Mouse (Mus musculus): ENCODE results near the gene Klhl12. TPM values are rescaled to one million over a fixed set of nuclear protein-coding genes. Genes with fewer than 3 reads are reported as not detected.
"Not testable (repeated sequence)": the region's sequence is repeated elsewhere in the genome, so short reads cannot be mapped to it uniquely, and the experiment has no call there.

The Klhl12 gene
- polyA plus RNA-seq, 1 experiment from 2014 or later = 29.3 TPM

GRCm38 (mm10) chr1:134423911-134424310, 31.4 kb upstream of the Klhl12 start:
- WGBS = 53% methylated on average over 10 of the region's 10 CpGs
- H3K9ac ChIP-seq = no peak overlapping the region
- no peak overlapping the region for H3K27ac ChIP-seq
- no peak for ATAC-seq (ENCODE audit: borderline replicate concordance, extremely low read depth, low FRiP score, low TSS enrichment)
- peaks cover 30% of the 10 kb centered on the region for H3K4me1 ChIP-seq
- H3K9me3 ChIP-seq = no peaks in the 10 kb centered on the region
- H3K27me3 ChIP-seq = no peaks in the 10 kb centered on the region
- H3K36me3 ChIP-seq = peaks cover 62% of the 10 kb centered on the region
- H3K4me2 ChIP-seq = no peak overlapping the region
- no peak overlapping the region for H3K4me3 ChIP-seq

GRCm38 (mm10) chr1:134426289-134426688, 29.0 kb upstream of the Klhl12 start:
- peak; percentile 64; the same call in 1 of the 2 replicates for ATAC-seq (ENCODE audit: borderline replicate concordance, extremely low read depth, low FRiP score, low TSS enrichment)
- WGBS = 59% methylated on average over 5 of the region's 5 CpGs
- H3K4me1 ChIP-seq = peaks cover 6% of the 10 kb centered on the region
- H3K4me3 ChIP-seq = no peak overlapping the region
- H3K27me3 ChIP-seq = no peaks in the 10 kb centered on the region
- no peak overlapping the region for H3K27ac ChIP-seq
- no peak overlapping the region for H3K9ac ChIP-seq
- no peaks in the 10 kb centered on the region for H3K9me3 ChIP-seq
- H3K36me3 ChIP-seq = peaks cover 80% of the 10 kb centered on the region
- no peak overlapping the region for H3K4me2 ChIP-seq

DNA sequence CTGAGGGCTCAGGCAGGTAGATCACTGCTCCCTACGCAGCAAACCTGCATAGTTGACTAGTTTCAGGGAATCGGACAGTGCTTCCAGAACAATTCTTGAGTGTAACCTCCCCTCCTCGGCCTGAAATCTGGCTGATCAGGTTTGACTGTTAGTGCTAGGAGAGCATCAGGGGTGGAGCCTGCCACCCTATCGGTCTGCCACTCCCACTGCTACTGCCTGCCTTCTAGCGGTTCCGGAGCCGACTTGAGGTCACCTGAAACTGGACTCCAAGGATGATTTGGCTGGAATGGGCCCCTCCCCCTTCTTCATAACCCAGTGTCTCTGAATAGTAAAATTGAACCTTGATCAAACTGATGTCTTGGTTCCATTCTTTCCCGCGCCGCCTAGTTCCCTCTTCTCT, 22.3 kb upstream of the Klhl12 start:
- Histone ChIP-seq H3K4me3 (no peak overlapping the region), H3K36me3 (peaks cover 45% of the 10 kb centered on the region), H3K27ac (no peak overlapping the region), H3K4me2 (no peak overlapping the region), H3K27me3 (no peaks in the 10 kb centered on the region), H3K4me1 (no peaks in the 10 kb centered on the region), H3K9me3 (no peaks in the 10 kb centered on the region), H3K9ac (no peak overlapping the region)
- no peak for ATAC-seq (ENCODE audit: borderline replicate concordance, extremely low read depth, low FRiP score, low TSS enrichment)
- 78% methylated on average over 10 of the region's 10 CpGs for WGBS

GRCm38 (mm10) chr1:134433473-134433872, 21.9 kb upstream of the Klhl12 start:
- no peak overlapping the region for H3K4me3 ChIP-seq
- no peak overlapping the region for H3K27ac ChIP-seq
- H3K9ac ChIP-seq = no peak overlapping the region
- no peak overlapping the region for H3K4me2 ChIP-seq
- H3K4me1 ChIP-seq = no peaks in the 10 kb centered on the region
- WGBS = 90% methylated on average over 4 of the region's 4 CpGs
- ATAC-seq (ENCODE audit: borderline replicate concordance, extremely low read depth, low FRiP score, low TSS enrichment) = no peak
- H3K9me3 ChIP-seq = no peaks in the 10 kb centered on the region
- peaks cover 40% of the 10 kb centered on the region for H3K36me3 ChIP-seq
- no peaks in the 10 kb centered on the region for H3K27me3 ChIP-seq

DNA sequence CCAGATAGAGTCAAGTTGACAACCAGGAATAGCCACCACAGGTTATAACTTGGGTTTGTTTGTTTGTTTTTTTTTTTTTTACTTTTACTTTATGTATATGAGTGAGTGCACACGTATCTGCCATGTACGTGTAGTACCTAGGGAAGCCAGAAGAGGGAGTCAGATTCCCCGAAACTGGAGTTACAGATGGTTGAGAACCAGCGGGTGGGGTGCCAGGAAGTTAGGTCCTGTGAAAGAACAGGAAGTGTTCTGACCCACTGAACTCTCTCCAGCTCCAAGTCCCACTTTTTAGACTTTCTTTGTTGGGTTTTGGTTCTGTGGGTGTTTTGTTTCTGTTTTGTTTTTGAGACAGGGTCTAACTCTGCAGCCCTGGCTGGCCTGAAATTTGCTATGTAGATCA, 19.9 kb upstream of the Klhl12 start:
- Histone ChIP-seq H3K36me3 (peaks cover 25% of the 10 kb centered on the region), H3K4me3 (no peak overlapping the region), H3K4me2 (no peak overlapping the region), H3K27me3 (no peaks in the 10 kb centered on the region), H3K27ac (no peak overlapping the region), H3K9ac (no peak overlapping the region), H3K4me1 (no peaks in the 10 kb centered on the region), H3K9me3 (no peaks in the 10 kb centered on the region)
- no peak for ATAC-seq (ENCODE audit: borderline replicate concordance, extremely low read depth, low FRiP score, low TSS enrichment)
- 35% methylated on average over 4 of the region's 4 CpGs for WGBS

DNA sequence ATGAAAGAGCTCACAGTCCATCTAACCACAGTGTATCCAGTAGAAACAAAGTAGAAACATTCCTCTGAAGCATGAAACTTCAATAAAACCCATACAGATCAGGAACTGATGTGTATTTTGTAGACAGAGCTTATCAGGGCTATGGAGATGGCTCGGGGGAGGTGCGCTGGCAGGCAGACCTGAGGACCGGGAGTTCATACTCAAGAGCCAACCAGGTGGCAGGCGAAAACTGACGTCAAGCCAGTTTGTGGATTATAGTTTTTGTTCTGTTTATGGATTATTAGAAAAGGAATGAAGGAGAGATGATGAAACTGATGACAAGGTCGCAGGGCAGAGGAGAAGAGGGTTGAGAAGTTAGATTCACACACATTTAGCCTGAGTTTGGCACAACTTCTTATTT, 14.9 kb upstream of the Klhl12 start:
- WGBS = 74% methylated on average over 6 of the region's 6 CpGs
- H3K4me1 ChIP-seq = no peaks in the 10 kb centered on the region
- H3K9ac ChIP-seq = no peak overlapping the region
- H3K27me3 ChIP-seq = no peaks in the 10 kb centered on the region
- H3K36me3 ChIP-seq = no peaks in the 10 kb centered on the region
- no peak for ATAC-seq (ENCODE audit: borderline replicate concordance, extremely low read depth, low FRiP score, low TSS enrichment)
- H3K9me3 ChIP-seq = no peaks in the 10 kb centered on the region
- no peak overlapping the region for H3K4me3 ChIP-seq
- no peak overlapping the region for H3K27ac ChIP-seq
- H3K4me2 ChIP-seq = no peak overlapping the region

DNA sequence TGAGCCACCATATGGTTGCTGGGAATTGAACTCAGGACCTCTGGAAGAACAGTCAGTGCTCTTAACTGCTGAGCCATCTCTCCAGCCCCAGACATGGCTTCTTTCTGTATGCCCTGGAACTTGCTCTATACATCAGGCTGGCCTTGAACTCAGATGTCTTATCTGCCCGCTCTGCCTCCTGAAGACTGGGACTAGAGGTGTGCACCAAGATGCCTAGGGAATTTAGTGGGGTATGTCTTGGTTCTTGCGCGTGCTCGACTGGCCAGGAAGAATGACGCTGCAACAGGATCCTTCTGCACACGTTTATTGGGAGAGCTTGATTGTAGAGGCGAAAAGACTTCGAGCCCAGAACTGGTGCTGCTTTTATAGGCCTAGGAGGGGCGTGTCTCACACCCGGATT, 13.6 kb upstream of the Klhl12 start:
- not testable (repeated sequence) for H3K27me3 ChIP-seq, H3K36me3 ChIP-seq

DNA sequence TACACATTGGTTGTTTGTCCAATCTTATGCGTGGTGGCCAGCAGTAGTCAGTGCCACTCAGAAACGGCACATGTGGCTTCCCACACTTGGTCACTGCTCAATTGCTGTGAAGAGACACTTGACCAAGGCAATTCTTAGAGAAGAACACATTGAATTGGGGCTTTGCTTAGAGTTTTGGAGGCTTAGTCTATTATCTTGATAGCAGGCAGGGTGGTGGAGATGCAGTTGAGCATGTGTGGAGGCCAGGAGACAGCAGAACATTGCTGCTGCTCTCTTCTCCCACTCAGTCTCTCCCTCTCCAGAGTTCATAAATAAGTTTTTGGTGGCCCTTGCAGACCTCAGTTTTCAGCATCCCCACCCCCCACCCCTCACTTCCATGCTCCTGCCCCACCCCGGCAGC, 12.9 kb upstream of the Klhl12 start:
- Histone ChIP-seq H3K4me1 (no peaks in the 10 kb centered on the region), H3K4me3 (no peak overlapping the region), H3K9ac (no peak overlapping the region), H3K36me3 (no peaks in the 10 kb centered on the region), H3K27me3 (no peaks in the 10 kb centered on the region), H3K4me2 (no peak overlapping the region), H3K27ac (no peak overlapping the region), H3K9me3 (no peaks in the 10 kb centered on the region)
- WGBS = 84% methylated on average over 3 of the region's 3 CpGs
- ATAC-seq (ENCODE audit: borderline replicate concordance, extremely low read depth, low FRiP score, low TSS enrichment) = no peak

More for the DNA sequence above, 13.6 kb upstream of the Klhl12 start:
- ATAC-seq (ENCODE audit: borderline replicate concordance, extremely low read depth, low FRiP score, low TSS enrichment); H3K4me3 ChIP-seq; H3K9me3 ChIP-seq; H3K4me1 ChIP-seq; H3K9ac ChIP-seq; H3K27ac ChIP-seq; H3K4me2 ChIP-seq: not testable (repeated sequence)
- 93% methylated on average over 8 of the region's 10 CpGs for WGBS

DNA sequence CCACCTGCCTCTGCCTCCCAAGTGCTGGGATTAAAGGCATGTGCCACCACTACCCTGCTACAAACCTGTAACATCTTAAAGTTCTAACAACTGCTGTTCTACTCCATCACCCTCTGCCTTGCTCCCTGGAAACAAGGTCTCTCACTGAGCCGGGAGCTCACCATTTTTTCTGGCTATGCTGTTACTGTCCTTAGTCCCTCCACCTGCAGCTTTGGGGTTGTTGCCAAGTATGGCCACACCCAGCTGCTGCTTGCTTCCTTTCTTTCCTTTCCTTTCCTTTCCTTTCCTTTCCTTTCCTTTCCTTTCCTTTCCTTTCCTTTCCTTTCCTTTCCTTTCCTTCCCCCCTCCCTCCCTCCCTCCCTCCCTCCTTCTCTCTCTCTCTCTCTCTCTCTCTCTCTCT, 12.0 kb upstream of the Klhl12 start:
- H3K36me3 ChIP-seq; H3K4me2 ChIP-seq; H3K9me3 ChIP-seq; H3K27ac ChIP-seq; H3K4me1 ChIP-seq; H3K4me3 ChIP-seq; ATAC-seq (ENCODE audit: borderline replicate concordance, extremely low read depth, low FRiP score, low TSS enrichment); H3K27me3 ChIP-seq; H3K9ac ChIP-seq: not testable (repeated sequence)
- WGBS = 63% methylated on average over 1 of the region's 1 CpGs

GRCm38 (mm10) chr1:134445418-134445817, 9.9 kb upstream of the Klhl12 start:
- H3K9ac ChIP-seq = no peak overlapping the region
- H3K9me3 ChIP-seq = no peaks in the 10 kb centered on the region
- no peaks in the 10 kb centered on the region for H3K27me3 ChIP-seq
- H3K36me3 ChIP-seq = no peaks in the 10 kb centered on the region
- H3K4me3 ChIP-seq = no peak overlapping the region
- 74% methylated on average over 2 of the region's 2 CpGs for WGBS
- H3K27ac ChIP-seq = no peak overlapping the region
- no peak overlapping the region for H3K4me2 ChIP-seq
- no peak for ATAC-seq (ENCODE audit: borderline replicate concordance, extremely low read depth, low FRiP score, low TSS enrichment)
- H3K4me1 ChIP-seq = no peaks in the 10 kb centered on the region

GRCm38 (mm10) chr1:134448537-134448936, 6.8 kb upstream of the Klhl12 start:
- not testable (repeated sequence) for H3K27ac ChIP-seq; H3K4me3 ChIP-seq; H3K4me1 ChIP-seq; H3K27me3 ChIP-seq; ATAC-seq (ENCODE audit: borderline replicate concordance, extremely low read depth, low FRiP score, low TSS enrichment); H3K4me2 ChIP-seq; H3K36me3 ChIP-seq; H3K9ac ChIP-seq; H3K9me3 ChIP-seq
- WGBS = 59% methylated on average over 3 of the region's 3 CpGs

GRCm38 (mm10) chr1:134450201-134450600, 5.1 kb upstream of the Klhl12 start:
- Histone ChIP-seq H3K4me3 (no peak overlapping the region), H3K9ac (no peak overlapping the region), H3K9me3 (no peaks in the 10 kb centered on the region), H3K36me3 (no peaks in the 10 kb centered on the region), H3K4me2 (no peak overlapping the region), H3K27ac (no peak overlapping the region), H3K27me3 (no peaks in the 10 kb centered on the region), H3K4me1 (no peaks in the 10 kb centered on the region)
- WGBS = 72% methylated on average over 4 of the region's 4 CpGs
- no peak for ATAC-seq (ENCODE audit: borderline replicate concordance, extremely low read depth, low FRiP score, low TSS enrichment)

GRCm38 (mm10) chr1:134450986-134451385, 4.3 kb upstream of the Klhl12 start:
- no peak overlapping the region for H3K9ac ChIP-seq
- H3K36me3 ChIP-seq = no peaks in the 10 kb centered on the region
- no peaks in the 10 kb centered on the region for H3K27me3 ChIP-seq
- no peak overlapping the region for H3K4me2 ChIP-seq
- peaks cover 1% of the 10 kb centered on the region for H3K4me1 ChIP-seq
- WGBS = 38% methylated on average over 3 of the region's 3 CpGs
- no peaks in the 10 kb centered on the region for H3K9me3 ChIP-seq
- no peak overlapping the region for H3K4me3 ChIP-seq
- no peak for ATAC-seq (ENCODE audit: borderline replicate concordance, extremely low read depth, low FRiP score, low TSS enrichment)
- H3K27ac ChIP-seq = no peak overlapping the region

All from lung, embryonic 15.5 days (tissue).